Comparison of ENCODE assay signal across 8 mouse cellular contexts in genomic region chr16:85677027-85677426, GRCm38 (mm10).
DNase-seq lines count a peak whose midpoint lies in the region; ATAC-seq and TF ChIP-seq lines count a peak whose summit lies in the region.

No protein-coding gene starts in this region.

- no peak overlapping the region for H3K27ac ChIP-seq in forebrain, embryonic 10.5 days
- no peak overlapping the region for H3K27ac ChIP-seq in layer of hippocampus, adult 2 months
- H3K27ac ChIP-seq in small intestine, adult 2 months (ENCODE audit: insufficient read depth, low read depth, low read length): no peak overlapping the region

- H3K4me1 ChIP-seq in forebrain, embryonic 10.5 days: peaks cover 6% of the 10 kb centered on the region
- no peaks in the 10 kb centered on the region for H3K4me1 ChIP-seq in small intestine, adult 2 months (ENCODE audit: control insufficient read depth, insufficient read depth, insufficient read length, low read length)

- no peak overlapping the region for H3K4me3 ChIP-seq in forebrain, embryonic 10.5 days
- no peak overlapping the region for H3K4me3 ChIP-seq in layer of hippocampus, adult 2 months
- no peak overlapping the region for H3K4me3 ChIP-seq in small intestine, adult 2 months (ENCODE audit: low read depth, low read length)

- 45% methylated on average over 9 of the region's 9 CpGs for WGBS in forebrain, embryonic 10.5 days
- WGBS in small intestine, adult 2 months: 34% methylated on average over 9 of the region's 9 CpGs

- peak; percentile 82 to 87 for ATAC-seq in hematopoietic stem cell, adult 5-6 weeks (replicated peaks in 1 of 2; ENCODE audit: insufficient read depth in 1 of 2, low FRiP score in 2 of 2, low TSS enrichment in 1 of 2, low read depth in 1 of 2, poor library complexity in 2 of 2, severe bottlenecking in 2 of 2)

- peak; percentile 79 for TF ChIP-seq CTCF in layer of hippocampus, adult 2 months (conservative IDR thresholded peaks at IDR 0.05)
- peak; percentile 47; the same call in 1 of the 2 replicates for TF ChIP-seq CTCF in small intestine, adult 2 months (IDR thresholded peaks at IDR 0.05; ENCODE audit: extremely low read depth, insufficient read length, insufficient replicate concordance, low read depth, low read length)

- H3K9me3 ChIP-seq in forebrain, embryonic 10.5 days: no peaks in the 10 kb centered on the region

- TF ChIP-seq POLR2A in small intestine, adult 2 months (IDR thresholded peaks at IDR 0.05; ENCODE audit: low read depth, low read length): no peak

- peak; percentile 67 for DNase-seq in MN1 (ENCODE audit: low spot score)
- DNase-seq in adrenal gland, postnatal 10 days: peak; percentile 45
- DNase-seq in forebrain, embryonic 10.5 days (ENCODE audit: extremely low spot score, low spot score): peak; percentile 29
- DNase-seq in layer of hippocampus, adult 2 months (ENCODE audit: low spot score in 2 of 2): peak; percentile 19 to 39
- peak; percentile 25 to 58 for DNase-seq in lung, postnatal 4 days
- DNase-seq in thymus, postnatal 25 days: no peak

- H3K27me3 ChIP-seq in forebrain, embryonic 10.5 days (ENCODE audit: poor library complexity, severe bottlenecking): no peaks in the 10 kb centered on the region
- H3K27me3 ChIP-seq in small intestine, adult 2 months (ENCODE audit: control insufficient read depth, insufficient read depth, low read length): no peaks in the 10 kb centered on the region

- no peaks in the 10 kb centered on the region for H3K36me3 ChIP-seq in forebrain, embryonic 10.5 days (replicated peaks)
- no peaks in the 10 kb centered on the region for H3K36me3 ChIP-seq in small intestine, adult 2 months (ENCODE audit: control insufficient read depth, insufficient read depth, low read length)
